Mouse (Mus musculus) ES-Bruce4 (cell line): Measurements from ENCODE around the gene Llgl2.

Source experiments
- CTCF ChIP-seq: IDR thresholded peaks from one replicate; pipeline ENCODE4 v1.8.1; 2011; ENCODE audit warnings: low read depth, low read length
- EP300 ChIP-seq: IDR thresholded peaks from 2 replicates; pipeline ENCODE4 v1.6.1; 2011; ENCODE audit warnings: low read depth, low read length; ENCODE audit not compliant: insufficient read depth

DNA sequence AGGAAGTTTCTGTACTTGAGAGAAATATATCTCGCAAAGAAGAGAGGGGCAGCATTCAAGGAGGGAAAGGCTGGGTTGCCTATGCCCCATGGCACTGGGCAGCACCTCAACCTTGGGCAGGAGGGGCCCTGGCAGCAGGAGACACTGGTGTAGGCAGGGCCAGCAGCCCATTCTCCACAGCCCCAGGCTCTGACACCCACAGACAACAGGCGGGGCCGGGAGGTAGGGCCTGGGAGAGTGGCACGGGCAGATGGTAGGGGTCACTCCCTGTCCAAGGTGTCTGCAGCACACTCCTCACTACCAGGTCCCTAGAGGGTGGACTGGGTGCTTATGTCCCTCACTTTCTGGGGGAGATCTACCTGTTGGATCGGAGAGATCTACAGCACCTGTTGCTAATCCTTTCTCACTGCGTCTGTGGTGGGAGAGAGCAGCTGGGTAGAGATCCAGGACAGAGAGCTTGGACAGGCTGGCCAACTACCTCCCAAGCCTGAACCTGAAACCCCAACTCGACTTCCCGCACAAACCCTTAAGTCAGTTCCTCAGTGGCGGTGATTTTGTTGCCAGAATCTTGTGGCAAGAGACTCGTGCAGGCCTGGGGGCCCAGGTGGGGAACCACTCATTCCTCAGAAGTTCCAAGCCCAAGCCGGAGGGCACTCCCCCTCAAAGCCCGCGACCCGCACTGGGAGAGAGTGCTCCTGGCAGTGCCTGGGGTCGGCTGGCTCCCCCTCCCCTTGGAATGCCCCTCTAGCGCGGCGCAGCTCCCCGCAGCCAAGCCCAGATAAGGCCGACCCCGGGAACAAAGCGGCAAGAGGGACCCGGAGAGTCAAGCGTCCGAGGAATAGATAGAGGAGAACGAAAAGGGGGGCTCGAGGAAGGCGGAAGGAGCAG is 11.1 kb upstream of the Llgl2 start:
- no peak for TF ChIP-seq CTCF
- no peak for TF ChIP-seq EP300
